Mouse (Mus musculus): ENCODE results near the gene Msx2.

Msx2 gene

DNA sequence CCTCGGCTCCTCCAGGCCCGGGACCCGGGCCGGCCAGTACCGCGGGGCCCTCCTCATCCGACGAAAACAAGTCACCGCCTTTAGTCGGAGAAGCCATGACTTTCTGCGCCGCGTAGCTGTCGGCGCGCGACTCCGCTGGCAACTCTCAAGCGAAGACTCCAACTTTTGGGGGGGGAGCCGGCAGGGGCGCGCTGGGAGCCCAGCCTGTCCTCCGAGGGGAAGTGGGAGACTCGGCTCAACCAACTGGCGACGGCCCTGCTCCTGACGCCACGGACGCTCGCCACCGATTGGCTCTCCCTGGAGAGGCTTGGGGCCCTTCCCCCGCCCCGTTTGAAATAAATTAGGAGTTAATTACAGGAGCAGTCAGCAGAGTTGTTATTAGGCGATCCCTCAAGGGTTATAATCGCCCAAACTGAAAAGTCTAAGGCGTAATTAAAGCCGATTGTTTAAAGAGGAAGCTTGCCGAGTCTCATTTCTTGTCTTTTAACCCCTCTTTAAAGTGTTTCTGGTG, at the start of gene Msx2:
Gene Msx2, minus strand, starts transcription at position 461 of the 511 bp plus-strand sequence.
- peak; percentile 86 for DNase-seq (ENCODE audit: low read depth, low spot score)

DNA sequence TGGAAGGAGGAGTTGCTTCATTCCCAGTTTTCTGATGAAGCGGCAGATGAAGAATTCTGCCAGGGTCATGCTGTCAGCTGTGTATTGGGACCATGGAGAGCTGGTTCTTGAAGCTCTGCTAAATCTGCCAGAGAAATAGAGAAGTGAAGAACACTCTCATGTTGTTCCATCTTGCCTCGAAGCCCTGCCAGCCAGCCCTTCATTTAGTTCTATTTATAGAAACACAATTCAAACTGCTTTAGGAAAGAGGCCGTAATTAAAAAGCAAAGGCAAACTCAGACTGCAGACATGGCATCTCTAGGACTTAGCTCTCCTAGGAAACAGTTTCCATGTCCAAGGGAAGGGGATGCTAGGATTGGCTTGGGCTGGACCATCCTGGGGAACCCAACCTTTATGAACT, 48.6 kb upstream of the Msx2 start:
- no peak for DNase-seq (ENCODE audit: low read depth, low spot score)

DNA sequence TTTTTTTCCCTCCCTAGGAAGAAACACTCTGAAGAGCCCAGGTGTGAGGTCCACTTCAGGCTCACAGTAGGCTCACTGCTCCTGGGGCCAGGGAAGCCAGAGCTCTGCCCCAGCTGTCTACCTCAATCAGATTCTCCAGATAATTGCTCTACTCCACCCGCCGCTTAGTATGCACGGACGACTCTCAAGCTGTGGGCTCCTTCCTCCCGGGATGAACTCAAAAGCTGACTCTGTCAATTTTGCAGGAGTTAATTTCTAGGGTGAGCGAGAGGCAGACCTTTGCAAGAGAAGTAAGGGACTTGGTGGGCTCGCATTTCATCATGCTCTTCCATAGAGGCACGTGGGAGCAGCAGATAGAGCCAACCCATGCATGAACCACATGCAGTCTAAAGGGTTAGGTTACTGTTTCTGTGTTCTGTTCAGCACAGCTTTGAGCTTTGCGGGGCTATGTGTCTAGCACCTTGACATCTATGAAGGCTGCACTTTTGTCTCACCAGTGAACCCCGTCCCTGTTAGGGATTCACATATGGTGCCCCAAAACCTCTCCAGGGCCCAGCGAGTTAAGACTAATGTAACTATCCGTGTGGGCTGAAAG, 47.6 kb upstream of the Msx2 start:
- DNase-seq (ENCODE audit: low read depth, low spot score): no peak

DNA sequence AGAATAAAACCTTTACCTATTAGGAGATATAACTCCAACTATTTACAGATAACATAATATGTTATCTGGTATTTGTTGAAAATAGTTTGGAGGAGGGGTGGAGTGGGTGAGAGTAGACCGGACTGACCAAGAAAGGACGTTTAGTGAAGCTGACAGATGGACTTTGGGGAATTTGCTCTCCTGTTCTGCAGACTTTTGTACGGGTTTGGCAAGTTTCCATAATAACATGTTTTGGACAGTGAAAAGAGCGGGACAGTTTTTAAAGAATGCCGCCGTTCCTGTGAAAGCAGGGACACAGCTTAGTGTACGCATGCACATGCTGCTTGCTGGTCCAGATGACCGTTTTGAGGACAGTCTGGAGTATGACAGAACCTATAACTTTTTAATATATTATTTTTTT, 46.9 kb upstream of the Msx2 start:
- no peak for DNase-seq (ENCODE audit: low read depth, low spot score)

DNA sequence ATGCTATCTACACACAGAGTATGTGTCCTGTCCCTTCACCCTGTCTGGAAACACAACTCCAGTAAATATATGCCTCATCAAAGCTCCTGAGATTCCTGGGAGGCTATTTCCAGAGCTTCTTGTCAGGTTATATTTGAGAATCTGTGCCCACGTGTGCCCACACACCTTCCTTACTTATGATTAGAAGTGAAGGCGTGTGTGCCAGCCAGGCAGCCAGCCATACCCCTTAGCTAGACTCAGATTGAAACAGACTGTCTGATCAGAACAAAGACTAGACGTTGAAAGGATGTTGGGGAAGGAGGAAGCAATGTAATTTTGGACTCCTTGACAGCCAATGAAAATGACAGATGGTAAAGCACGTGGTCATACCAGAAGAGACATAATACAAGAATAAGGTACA, 45.4 kb upstream of the Msx2 start:
- DNase-seq (ENCODE audit: low read depth, low spot score): no peak

DNA sequence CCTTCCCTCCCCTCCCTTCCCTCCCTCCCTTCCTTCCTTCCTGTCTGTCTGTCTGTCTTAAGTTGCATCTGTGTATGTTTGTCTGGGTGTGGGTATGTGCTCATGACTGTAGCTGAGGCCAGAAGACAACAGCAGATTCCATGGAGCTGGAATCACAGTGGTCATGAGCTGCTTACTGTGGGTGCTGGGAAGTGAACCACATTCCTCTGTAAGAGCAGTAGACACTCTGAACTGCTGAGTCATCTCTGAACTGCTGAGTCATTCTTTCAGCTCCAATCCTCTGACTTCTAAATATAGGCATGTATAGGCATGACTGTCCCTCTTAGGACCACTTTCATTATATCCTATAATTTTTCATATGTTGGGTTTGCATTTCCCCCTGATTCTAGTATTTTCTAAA, 41.7 kb upstream of the Msx2 start:
- peak; percentile 22 for DNase-seq (ENCODE audit: low read depth, low spot score)

DNA sequence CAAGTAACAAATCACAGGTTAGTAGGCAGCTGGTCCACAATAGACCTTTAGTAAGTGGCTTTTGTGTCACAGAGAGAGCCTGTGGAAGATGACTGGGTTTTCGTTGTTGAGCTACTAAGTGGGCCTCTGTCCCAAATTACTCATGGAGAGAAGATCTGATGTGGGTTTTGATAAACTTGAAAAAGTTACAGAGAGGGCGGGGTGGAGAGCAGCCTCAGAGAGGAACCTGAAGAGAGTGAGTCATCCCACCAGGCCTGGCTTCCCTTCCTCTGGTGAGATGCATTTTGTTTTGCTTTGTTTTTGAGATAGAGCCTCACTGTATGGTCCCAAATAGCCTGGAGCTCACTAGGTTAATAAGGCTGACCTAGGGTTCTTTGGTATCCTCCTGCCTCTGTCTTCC, 38.5 kb upstream of the Msx2 start:
- DNase-seq (ENCODE audit: low read depth, low spot score): no peak

DNA sequence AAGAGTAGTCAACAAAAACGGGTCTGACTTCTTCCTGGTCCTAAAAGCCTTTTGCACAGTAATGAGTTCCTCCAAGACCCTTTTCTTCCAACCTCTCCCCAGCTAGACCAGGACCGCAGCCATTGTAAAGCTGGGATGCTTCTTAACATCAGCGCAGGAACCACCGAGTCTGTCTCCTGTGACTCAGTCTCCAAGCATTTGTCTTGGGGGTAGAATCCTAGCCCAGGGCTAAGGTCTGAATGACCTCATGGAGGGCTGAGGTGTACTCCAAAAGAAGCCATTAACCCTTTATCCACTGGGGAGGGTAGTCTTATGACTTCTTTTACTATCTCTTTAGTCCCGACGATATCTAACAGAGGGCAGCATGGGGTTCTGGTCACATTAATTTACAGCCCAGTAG, 29.5 kb upstream of the Msx2 start:
- DNase-seq (ENCODE audit: low read depth, low spot score): no peak

DNA sequence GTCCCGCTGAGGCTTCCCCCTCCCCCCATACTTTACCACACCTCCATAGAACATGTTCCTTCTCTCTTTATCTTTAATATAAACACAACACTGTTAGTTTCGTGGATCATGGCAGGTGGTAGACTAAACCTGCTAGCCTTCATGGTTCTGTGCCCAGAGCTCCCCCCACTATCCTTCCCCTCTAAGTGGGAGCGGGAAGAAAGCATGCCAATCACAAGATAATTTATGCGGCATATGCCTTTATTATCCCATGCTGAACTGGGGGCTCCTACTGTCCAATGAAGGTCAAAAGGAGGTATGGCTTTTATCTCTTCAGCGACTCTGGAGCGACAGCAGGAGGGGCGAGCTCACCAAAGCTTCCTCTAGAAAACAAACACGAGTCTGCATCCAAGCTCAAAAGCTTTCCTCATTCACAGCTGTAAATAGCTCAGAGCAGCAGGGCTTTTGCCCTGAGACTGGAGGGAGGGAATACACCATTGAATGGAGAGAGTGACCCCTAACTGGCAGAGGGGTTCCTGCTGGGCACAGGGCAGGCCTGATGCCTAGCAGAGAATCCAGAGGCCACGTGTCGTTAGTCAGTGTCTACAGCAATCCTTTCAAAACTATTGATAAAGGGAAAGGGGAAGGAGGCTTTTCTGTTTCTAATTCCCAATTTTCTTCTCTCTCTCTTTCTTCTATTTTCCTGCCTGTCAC, 28.8 kb upstream of the Msx2 start:
- DNase-seq (ENCODE audit: low read depth, low spot score): peak; percentile 11

DNA sequence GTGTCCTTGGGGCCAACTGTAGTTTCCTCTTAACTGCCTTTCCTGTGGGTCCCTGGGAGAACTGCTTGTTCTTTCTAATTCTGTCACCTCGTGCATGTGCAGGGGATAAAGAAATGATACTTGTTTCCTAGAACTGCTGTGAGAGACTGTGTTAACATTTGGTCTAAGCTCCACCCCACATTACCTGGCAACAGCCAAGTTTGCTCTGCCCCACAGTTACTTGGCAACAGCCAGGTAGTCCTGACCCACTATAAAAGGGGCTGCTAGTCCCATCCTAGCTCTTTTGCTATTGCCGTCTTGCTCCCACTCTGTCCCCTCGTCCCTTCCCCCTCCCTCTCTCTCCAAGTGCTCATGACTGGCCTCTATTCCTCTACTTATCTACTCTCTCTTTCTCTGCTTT, 28.2 kb upstream of the Msx2 start:
- no peak for DNase-seq (ENCODE audit: low read depth, low spot score)

DNA sequence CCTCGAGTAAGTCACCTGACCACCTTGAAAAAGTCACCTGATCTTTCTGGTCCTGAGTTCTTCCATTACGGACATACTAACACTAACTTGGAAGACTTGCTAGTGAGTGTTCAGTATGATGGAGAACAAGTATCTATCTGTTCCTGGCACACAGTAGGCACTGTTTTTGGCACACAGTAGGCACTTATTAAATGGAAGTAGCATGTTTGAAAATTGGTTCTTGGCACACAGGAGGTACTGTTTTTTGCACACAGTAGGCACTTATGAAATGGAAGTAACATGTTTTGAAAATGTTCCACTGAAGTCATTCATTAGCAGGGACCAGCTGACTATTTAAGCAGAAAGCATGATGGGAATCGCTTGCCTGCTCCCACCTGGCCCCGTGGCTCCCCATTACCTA, 13.6 kb upstream of the Msx2 start:
- DNase-seq (ENCODE audit: low read depth, low spot score): no peak

DNA sequence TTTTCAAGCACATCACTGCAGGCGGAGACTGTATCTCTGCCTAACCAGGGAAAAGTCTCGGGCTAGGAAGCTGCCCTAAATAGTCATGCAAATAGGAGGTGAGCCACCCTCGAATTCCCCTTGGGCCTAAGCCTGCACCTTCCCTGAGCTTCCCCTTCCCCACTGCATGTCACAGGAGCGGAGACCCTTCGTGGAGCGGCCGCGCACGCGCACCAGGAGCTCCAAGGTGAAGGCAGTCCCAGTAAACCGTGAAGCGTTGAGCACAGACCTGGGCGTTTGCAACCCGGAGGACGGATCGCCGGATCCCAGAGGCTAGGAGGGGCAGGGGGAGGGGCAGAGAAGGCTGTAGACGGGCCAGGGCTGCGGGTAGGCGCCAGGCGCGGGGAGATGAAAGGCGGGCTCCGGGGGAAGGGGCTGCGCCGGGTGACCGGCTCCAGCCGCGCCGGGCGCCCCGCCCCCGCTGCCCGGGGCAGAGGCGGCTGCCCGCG, 2.9 kb upstream of the Msx2 start:
- peak; percentile 80 for DNase-seq (ENCODE audit: low read depth, low spot score)

DNA sequence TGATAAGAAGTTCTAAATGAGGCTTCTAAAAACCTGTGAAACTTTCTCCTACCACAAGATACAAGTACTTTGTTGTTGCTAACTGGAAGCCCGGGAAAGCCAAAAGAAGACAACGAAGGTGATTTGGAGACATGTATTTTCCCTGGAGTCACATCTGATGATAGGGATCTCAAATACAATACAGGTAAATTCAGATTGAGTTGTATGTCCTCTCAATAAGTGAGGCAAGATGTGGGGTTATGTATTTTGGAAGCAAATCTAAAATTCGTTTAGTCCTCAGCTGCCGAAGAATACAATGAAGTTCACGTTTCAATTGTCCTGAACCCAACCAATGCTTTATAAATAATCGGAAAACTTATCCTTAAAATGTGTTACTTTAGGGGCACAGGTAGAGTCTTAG, 1.6 kb upstream of the Msx2 start:
- no peak for DNase-seq (ENCODE audit: low read depth, low spot score)

DNA sequence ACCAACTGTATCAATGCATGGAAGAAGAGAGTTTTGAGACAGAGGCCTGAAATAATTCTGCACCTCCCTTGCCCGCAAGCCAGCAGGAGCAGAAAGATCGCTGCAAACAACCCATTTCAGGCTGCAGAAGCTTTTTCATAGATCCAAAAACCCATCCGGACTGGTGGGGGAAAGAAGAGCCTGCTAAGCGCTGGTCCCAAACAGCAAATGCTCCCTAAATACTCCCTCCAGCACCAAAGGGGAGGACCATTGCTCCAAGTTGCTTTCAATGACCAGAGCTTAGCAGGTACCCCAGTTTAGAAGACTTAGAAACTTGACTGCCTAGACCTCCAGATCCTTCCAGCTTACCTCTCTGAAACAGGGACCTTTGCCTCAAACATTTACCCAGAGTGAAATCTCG, 1.1 kb upstream of the Msx2 start:
- no peak for DNase-seq (ENCODE audit: low read depth, low spot score)

DNA sequence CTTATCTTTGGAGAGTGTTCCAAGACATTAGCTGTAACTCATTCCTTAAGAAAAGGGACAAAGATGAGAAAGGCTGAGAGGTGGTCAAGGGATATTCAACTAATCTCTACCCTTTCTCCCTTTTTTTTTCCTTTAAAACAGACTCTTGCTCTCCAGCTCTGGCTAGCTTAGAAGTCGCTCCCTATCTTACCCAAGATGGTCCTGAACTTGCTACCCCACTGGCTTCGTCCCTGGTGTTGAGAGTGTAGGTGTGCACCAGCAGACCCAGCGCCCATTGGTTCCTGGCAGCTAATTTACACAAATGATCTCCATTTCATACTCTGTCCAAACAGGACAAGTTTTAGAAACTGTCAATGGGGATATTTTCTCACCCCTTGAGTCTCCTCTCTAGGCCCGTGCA, 417 bp upstream of the Msx2 start:
- no peak for DNase-seq (ENCODE audit: low read depth, low spot score)

DNA sequence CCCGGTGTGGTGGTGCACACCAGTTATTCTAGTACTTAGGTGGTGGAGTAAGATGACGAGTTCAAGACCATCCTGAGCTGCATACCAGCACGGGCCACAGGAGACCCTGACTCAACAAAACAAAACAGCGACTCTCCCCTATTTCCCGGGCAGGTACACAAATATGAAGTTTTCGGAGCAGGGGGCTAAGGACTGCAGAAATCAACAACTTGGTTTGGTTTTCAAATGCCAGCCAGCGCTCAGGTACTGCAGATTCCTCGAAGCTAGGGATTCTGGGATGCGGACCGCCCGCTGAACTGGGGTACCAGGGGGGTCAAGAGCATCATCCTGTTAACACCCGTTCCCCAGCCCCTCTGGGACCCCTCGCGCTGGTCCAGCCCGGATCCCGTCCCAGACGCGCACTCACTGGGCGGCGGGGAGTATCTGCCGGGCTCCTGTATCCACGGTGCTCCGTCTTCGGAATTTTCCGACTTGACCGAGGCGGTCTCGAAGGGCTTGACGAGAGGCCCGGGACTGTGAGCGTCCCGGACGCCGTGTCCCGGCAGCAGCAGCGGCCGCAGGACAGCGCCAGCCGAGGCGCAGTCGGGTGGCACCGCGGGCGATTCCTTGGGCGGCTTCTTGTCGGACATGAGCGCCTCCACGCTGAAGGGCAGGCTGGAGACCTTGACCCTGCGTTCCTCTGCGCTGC, 804 bp downstream of the Msx2 start:
- no peak for DNase-seq (ENCODE audit: low read depth, low spot score)

DNA sequence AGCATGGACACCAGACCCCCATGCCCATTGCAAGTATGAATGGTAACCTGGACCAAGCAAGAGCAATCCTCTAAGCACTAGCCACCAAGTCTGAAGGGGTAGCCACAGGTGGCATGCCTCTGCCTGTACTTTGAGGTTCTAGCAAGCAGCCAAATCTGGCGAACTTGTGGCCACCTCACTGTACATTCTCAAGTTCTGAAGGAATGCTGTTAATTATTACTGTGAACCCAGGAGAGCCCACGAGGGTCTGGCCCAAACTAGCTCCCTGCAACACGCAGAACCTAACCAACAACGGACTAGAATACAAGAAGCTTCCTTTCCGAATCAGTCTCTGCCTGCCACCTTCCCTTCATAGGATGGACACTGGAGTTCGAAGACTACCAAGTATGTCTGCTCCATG, 1.5 kb downstream of the Msx2 start:
- no peak for DNase-seq (ENCODE audit: low read depth, low spot score)

DNA sequence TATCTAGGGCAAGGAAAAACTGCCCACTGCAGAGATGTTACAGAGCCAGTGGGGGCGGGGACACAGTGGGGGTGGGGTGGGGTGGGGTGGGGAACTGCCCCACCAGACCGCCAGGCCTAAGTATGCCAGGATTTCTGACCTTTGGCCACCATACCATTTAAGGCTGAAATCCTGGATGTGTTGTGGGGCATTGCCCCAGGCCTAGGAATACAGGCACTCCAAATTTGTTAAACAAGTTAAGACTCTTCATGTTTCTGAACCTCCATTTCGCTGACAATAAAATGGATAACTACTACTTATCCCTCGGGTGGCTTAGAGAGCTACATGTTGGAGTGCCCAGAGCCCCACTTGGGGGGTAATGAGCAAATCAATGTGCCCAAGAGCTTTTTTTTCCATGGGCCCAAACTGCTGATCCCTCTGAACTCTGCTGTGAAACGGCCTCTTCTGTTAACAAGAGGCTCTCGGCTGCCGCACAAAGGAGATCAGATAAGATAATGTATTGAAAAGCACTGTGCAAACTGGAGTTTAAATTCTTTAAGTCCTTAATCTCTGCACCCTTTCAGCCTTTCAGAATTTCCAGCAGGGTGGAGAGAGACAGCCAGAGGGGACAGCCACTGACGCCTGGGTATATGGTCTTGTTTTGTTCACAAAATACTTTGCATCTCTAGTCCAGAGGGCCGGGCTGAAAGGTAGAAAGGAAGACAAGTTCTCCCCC, 2.3 kb downstream of the Msx2 start:
- DNase-seq (ENCODE audit: low read depth, low spot score): no peak

DNA sequence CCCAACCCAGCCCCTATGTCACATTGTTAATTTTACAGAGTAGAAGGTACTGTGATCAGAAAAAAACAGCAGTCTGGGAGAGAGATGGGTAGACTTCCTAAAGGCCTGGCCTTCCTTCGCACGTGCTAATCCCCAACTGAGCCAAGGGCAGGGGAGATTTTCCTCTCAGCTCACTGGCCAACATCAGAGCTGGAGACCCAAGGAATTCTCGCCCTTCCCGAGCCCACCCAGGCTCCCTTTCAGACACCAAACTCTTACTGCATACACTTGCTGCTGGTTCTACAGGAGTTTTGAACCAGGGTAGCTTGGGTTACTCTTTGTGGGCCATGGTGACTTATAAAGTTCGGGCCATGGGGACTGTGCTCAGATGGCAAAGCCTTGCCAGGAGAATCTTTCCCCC, 3.1 kb downstream of the Msx2 start:
- no peak for DNase-seq (ENCODE audit: low read depth, low spot score)

DNA sequence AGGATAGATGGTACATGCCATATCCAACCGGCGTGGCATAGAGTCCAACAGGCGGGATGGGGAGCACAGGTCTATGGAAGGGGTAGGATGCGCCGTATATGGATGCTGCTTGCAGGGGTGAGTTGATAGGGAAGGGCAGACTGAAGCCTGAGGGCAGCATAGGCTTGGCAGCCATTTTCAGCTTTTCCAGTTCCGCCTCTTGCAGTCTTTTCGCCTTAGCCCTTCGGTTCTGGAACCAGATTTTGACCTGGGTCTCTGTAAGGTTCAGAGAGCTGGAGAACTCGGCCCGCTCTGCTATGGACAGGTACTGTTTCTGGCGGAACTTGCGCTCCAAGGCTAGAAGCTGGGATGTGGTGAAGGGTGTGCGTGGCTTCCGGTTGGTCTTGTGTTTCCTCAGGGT, 4.7 kb downstream of the Msx2 start:
- no peak for DNase-seq (ENCODE audit: low read depth, low spot score)

DNA sequence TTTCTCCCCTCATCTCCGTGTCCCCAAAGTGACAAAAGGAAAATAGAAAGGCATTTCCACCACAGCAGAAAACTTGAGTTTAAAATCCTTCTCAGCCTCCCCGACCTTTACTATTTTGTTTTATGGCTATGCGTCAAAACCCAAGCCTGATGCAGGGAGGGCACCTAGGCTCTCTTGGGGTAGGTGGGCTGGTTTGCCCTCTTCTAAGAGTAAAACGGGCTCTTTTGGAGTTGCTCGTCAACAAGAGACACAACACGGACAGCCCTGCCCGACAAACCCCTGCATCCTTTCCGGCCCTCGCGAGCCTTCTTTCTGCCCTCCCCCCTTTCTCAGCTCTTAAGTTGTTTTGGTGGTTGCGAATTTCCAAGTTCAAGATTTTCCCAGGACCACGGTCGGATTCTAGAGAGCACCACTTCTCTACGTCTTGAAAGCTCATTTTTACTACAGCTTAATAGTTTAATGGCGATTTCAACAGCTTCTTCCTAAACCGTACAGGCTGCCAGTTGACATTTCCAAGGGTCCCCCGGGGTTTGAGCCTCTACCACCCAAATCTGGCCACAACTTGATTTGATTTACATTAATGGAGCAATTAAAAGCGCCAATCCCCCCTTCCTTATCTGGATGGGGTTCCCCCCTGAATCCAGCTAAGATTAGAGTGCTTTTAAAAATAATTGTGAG, 6.5 kb downstream of the Msx2 start:
- no peak for DNase-seq (ENCODE audit: low read depth, low spot score)
